Mouse (Mus musculus) hindbrain, embryonic 14.5 days (tissue): ENCODE data around the gene Pdzrn3. TPM values are rescaled to one million over a fixed set of nuclear protein-coding genes. Genes with fewer than 3 reads are reported as not detected.

Experiments used
- ATAC-seq: fragments of 200-750 bp; cut with Nextera tagmentation; 2 replicates; pipeline ENCODE4 v1.8.0; 2017; ENCODE audit warnings: moderate number of reproducible peaks, mild to moderate bottlenecking, moderate TSS enrichment, moderate library complexity; ENCODE audit not compliant: low FRiP score
- DNase-seq: peaks from one replicate; pipeline ENCODE4 v3.0.0-alpha.2; 2015; ENCODE audit warnings: low spot score
- H3K27ac ChIP-seq: fragments of 300-500 bp; sonication (generic); 2 replicates; pipeline ENCODE4 v1.5.1; 2014; ENCODE audit warnings: mild to moderate bottlenecking, moderate library complexity
- H3K27me3 ChIP-seq: fragments of 300-500 bp; sonication (generic); 2 replicates; pipeline ENCODE4 v1.6.1; 2014; ENCODE audit warnings: mild to moderate bottlenecking, low read length, mixed read lengths; ENCODE audit not compliant: control insufficient read depth, insufficient read depth
- H3K36me3 ChIP-seq: fragments of 300-500 bp; sonication (generic); replicated peaks from 2 replicates; pipeline ENCODE4 v1.6.1; 2014; ENCODE audit not compliant: control insufficient read depth, insufficient read depth
- H3K4me1 ChIP-seq: fragments of 300-500 bp; sonication (generic); replicated peaks from 2 replicates; pipeline ENCODE4 v1.6.1; 2014; ENCODE audit warnings: antibody characterized with exemption, low read length, mixed read lengths; ENCODE audit not compliant: control insufficient read depth, insufficient read depth
- H3K4me2 ChIP-seq: fragments of 300-500 bp; sonication (generic); replicated peaks from 2 replicates; pipeline ENCODE4 v1.6.1; 2014; ENCODE audit warnings: mild to moderate bottlenecking, moderate library complexity
- H3K4me3 ChIP-seq: fragments of 300-500 bp; sonication (generic); replicated peaks from 2 replicates; pipeline ENCODE4 v1.5.1; 2014; ENCODE audit warnings: mild to moderate bottlenecking, low read length
- H3K9ac ChIP-seq: fragments of 300-500 bp; sonication (generic); 2 replicates; pipeline ENCODE4 v1.6.1; 2014
- H3K9me3 ChIP-seq: fragments of 300-500 bp; sonication (generic); 2 replicates; pipeline ENCODE4 v1.6.1; 2016; ENCODE audit warnings: low read length; ENCODE audit not compliant: control insufficient read depth
- WGBS: fragments of 180-500 bp; shearing (Covaris S2); extraction: QIAGEN DNeasy Blood & Tissue Kit; methylation state at CpG from one replicate; pipeline ENCODE4 v1.1.7; 2014; 5-methylcytosine and 5-hydroxymethylcytosine counted together
- polyA plus RNA-seq: library from polyadenylated mRNA; unstranded; fragments of >200 nt; fragmentation: Nextera tagmentation; extraction: Ambion mirVana; gene quantifications from 2 replicates; pipeline ENCODE4 v1.2.1, GENCODE M21; 2014

Pdzrn3 gene
- polyA plus RNA-seq, 1 experiment from 2014 or later, result 23.2 TPM

GRCm38 (mm10) chr6:101360211-101360737 is 17.4 kb downstream of the Pdzrn3 start:
- no peak overlapping the region for H3K27ac ChIP-seq
- DNase-seq, result no peak
- no peaks in the 10 kb centered on the region for H3K27me3 ChIP-seq
- H3K4me1 ChIP-seq, result no peaks in the 10 kb centered on the region
- H3K36me3 ChIP-seq, result no peaks in the 10 kb centered on the region
- no peak overlapping the region for H3K9ac ChIP-seq
- WGBS, result 72% methylated on average over 12 of the region's 12 CpGs
- H3K4me2 ChIP-seq, result no peak overlapping the region
- H3K9me3 ChIP-seq, result no peaks in the 10 kb centered on the region
- H3K4me3 ChIP-seq, result no peak overlapping the region
- no peak for ATAC-seq

GRCm38 (mm10) chr6:101359646-101360045 is 18.1 kb downstream of the Pdzrn3 start:
- H3K27ac ChIP-seq, result no peak overlapping the region
- H3K36me3 ChIP-seq, result no peaks in the 10 kb centered on the region
- H3K4me1 ChIP-seq, result 0 out of 2 replicates have a peak, but pooled peaks cover 4% of the 10 kb centered on the region
- no peak for ATAC-seq
- no peak overlapping the region for H3K4me3 ChIP-seq
- 68% methylated on average over 4 of the region's 4 CpGs for WGBS
- H3K27me3 ChIP-seq, result no peaks in the 10 kb centered on the region
- H3K9ac ChIP-seq, result no peak overlapping the region
- DNase-seq, result no peak
- no peaks in the 10 kb centered on the region for H3K9me3 ChIP-seq
- H3K4me2 ChIP-seq, result no peak overlapping the region

GRCm38 (mm10) chr6:101354887-101355286 is 22.8 kb downstream of the Pdzrn3 start:
- H3K4me2 ChIP-seq, result no peak overlapping the region
- WGBS, result 35% methylated on average over 1 of the region's 1 CpGs
- ATAC-seq (no peak), DNase-seq (no peak)
- no peaks in the 10 kb centered on the region for H3K36me3 ChIP-seq
- no peak overlapping the region for H3K9ac ChIP-seq
- H3K9me3 ChIP-seq, result no peaks in the 10 kb centered on the region
- no peaks in the 10 kb centered on the region for H3K27me3 ChIP-seq
- H3K27ac ChIP-seq, result no peak overlapping the region
- peaks cover 33% of the 10 kb centered on the region for H3K4me1 ChIP-seq
- no peak overlapping the region for H3K4me3 ChIP-seq

GRCm38 (mm10) chr6:101354230-101354881 is 23.3 kb downstream of the Pdzrn3 start:
- WGBS, result 43% methylated on average over 8 of the region's 8 CpGs
- DNase-seq, result no peak
- 0 out of 2 replicates have a peak overlapping the region, but pooled peaks have one; percentile 26 for H3K27ac ChIP-seq
- no peak overlapping the region for H3K4me3 ChIP-seq
- no peaks in the 10 kb centered on the region for H3K36me3 ChIP-seq
- H3K4me1 ChIP-seq, result peaks cover 33% of the 10 kb centered on the region
- no peak overlapping the region for H3K4me2 ChIP-seq
- no peaks in the 10 kb centered on the region for H3K9me3 ChIP-seq
- H3K27me3 ChIP-seq, result no peaks in the 10 kb centered on the region
- no peak overlapping the region for H3K9ac ChIP-seq
- ATAC-seq, result peak; percentile 59; the same call in 1 of the 2 replicates

GRCm38 (mm10) chr6:101353701-101354100 is 24.0 kb downstream of the Pdzrn3 start:
- no peak for DNase-seq
- no peak overlapping the region for H3K9ac ChIP-seq
- H3K36me3 ChIP-seq, result no peaks in the 10 kb centered on the region
- H3K4me1 ChIP-seq, result peaks cover 33% of the 10 kb centered on the region
- H3K27ac ChIP-seq, result 0 out of 2 replicates have a peak overlapping the region, but pooled peaks have one; percentile 26
- H3K9me3 ChIP-seq, result no peaks in the 10 kb centered on the region
- ATAC-seq, result peak; percentile 23; the same call in 1 of the 2 replicates
- 46% methylated on average over 7 of the region's 7 CpGs for WGBS
- no peak overlapping the region for H3K4me2 ChIP-seq
- H3K4me3 ChIP-seq, result no peak overlapping the region
- no peaks in the 10 kb centered on the region for H3K27me3 ChIP-seq

GRCm38 (mm10) chr6:101352626-101353025 is 25.1 kb downstream of the Pdzrn3 start:
- DNase-seq (no peak), ATAC-seq (no peak)
- no peaks in the 10 kb centered on the region for H3K27me3 ChIP-seq
- no peaks in the 10 kb centered on the region for H3K36me3 ChIP-seq
- H3K9ac ChIP-seq, result no peak overlapping the region
- H3K4me2 ChIP-seq, result no peak overlapping the region
- H3K9me3 ChIP-seq, result no peaks in the 10 kb centered on the region
- no peak overlapping the region for H3K4me3 ChIP-seq
- 45% methylated on average over 10 of the region's 10 CpGs for WGBS
- H3K27ac ChIP-seq, result no peak overlapping the region
- peaks cover 33% of the 10 kb centered on the region for H3K4me1 ChIP-seq

- Histone ChIP-seq H3K9me3 (no peaks in the 10 kb centered on the region), H3K27ac (no peak overlapping the region), H3K36me3 (no peaks in the 10 kb centered on the region), H3K9ac (no peak overlapping the region), H3K4me1 (peaks cover 33% of the 10 kb centered on the region), H3K4me3 (no peak overlapping the region), H3K27me3 (no peaks in the 10 kb centered on the region), H3K4me2 (no peak overlapping the region)
- no peak for ATAC-seq
- DNase-seq, result no peak
- WGBS, result 71% methylated on average over 1 of the region's 1 CpGs
Measured at GRCm38 (mm10) chr6:101351100-101351499, 26.6 kb downstream of the Pdzrn3 start.

GRCm38 (mm10) chr6:101350414-101350973 is 27.2 kb downstream of the Pdzrn3 start:
- WGBS, result 27% methylated on average over 7 of the region's 7 CpGs
- H3K27ac ChIP-seq, result no peak overlapping the region
- H3K4me2 ChIP-seq, result no peak overlapping the region
- DNase-seq, result no peak
- no peak overlapping the region for H3K9ac ChIP-seq
- H3K36me3 ChIP-seq, result no peaks in the 10 kb centered on the region
- no peaks in the 10 kb centered on the region for H3K9me3 ChIP-seq
- no peak overlapping the region for H3K4me3 ChIP-seq
- peaks cover 33% of the 10 kb centered on the region for H3K4me1 ChIP-seq
- no peaks in the 10 kb centered on the region for H3K27me3 ChIP-seq
- ATAC-seq, result no peak

GRCm38 (mm10) chr6:101348496-101348895 is 29.2 kb downstream of the Pdzrn3 start:
- 56% methylated on average over 5 of the region's 5 CpGs for WGBS
- Histone ChIP-seq H3K4me2 (no peak overlapping the region), H3K4me3 (no peak overlapping the region), H3K9me3 (no peaks in the 10 kb centered on the region), H3K27ac (no peak overlapping the region), H3K36me3 (no peaks in the 10 kb centered on the region), H3K27me3 (no peaks in the 10 kb centered on the region), H3K9ac (no peak overlapping the region), H3K4me1 (peaks cover 20% of the 10 kb centered on the region)
- DNase-seq (no peak), ATAC-seq (no peak)
